Mouse (Mus musculus): ENCODE data around the gene Mki67. TPM values are rescaled to one million over a fixed set of nuclear protein-coding genes. Genes with fewer than 3 reads are reported as not detected.

Gene Mki67
- total and polyA plus RNA-seq, 3 experiments, result 0.16 to 1.9 (median 0.97) TPM

GRCm38 (mm10) chr7:135660314-135660713 lies 55.8 kb downstream of the Mki67 start:
- Histone ChIP-seq H3K4me3 (no peak overlapping the region), H3K4me1 (ENCODE audit: control insufficient read depth, insufficient read depth, low read length) (no peaks in the 10 kb centered on the region), H3K79me2 (replicated peaks; ENCODE audit: control insufficient read depth, insufficient read depth, low read length) (no peaks in the 10 kb centered on the region), H3K9ac (ENCODE audit: low read depth, low read length) (no peak overlapping the region), H3K27ac (no peak overlapping the region), H3K36me3 (ENCODE audit: control insufficient read depth, insufficient read depth, low read length) (no peaks in the 10 kb centered on the region), H3K27me3 (ENCODE audit: control insufficient read depth, insufficient read depth, low read length) (no peaks in the 10 kb centered on the region)
- DNase-seq, result no peak
- intact Hi-C loops (cut with DNase I), result no loop called here
- TF ChIP-seq POLR2A (IDR thresholded peaks at IDR 0.05; ENCODE audit: insufficient read depth, low read depth, low read length) (no peak), EP300 (IDR thresholded peaks at IDR 0.05; ENCODE audit: insufficient read depth, low read depth, low read length) (no peak), CTCF (IDR thresholded peaks at IDR 0.05) (no peak)

GRCm38 (mm10) chr7:135659314-135659935 lies 56.7 kb downstream of the Mki67 start:
- no peak overlapping the region for H3K9ac ChIP-seq (ENCODE audit: low read depth, low read length)
- H3K36me3 ChIP-seq (ENCODE audit: control insufficient read depth, insufficient read depth, low read length), result no peaks in the 10 kb centered on the region
- no peak for TF ChIP-seq POLR2A (IDR thresholded peaks at IDR 0.05; ENCODE audit: insufficient read depth, low read depth, low read length)
- no peak for TF ChIP-seq CTCF (IDR thresholded peaks at IDR 0.05)
- no peak for TF ChIP-seq EP300 (IDR thresholded peaks at IDR 0.05; ENCODE audit: insufficient read depth, low read depth, low read length)
- no peak for DNase-seq
- no peaks in the 10 kb centered on the region for H3K27me3 ChIP-seq (ENCODE audit: control insufficient read depth, insufficient read depth, low read length)
- intact Hi-C loops (cut with DNase I), result no loop called here
- WGBS, result 93% methylated on average over 5 of the region's 5 CpGs
- H3K4me3 ChIP-seq, result no peak overlapping the region
- H3K27ac ChIP-seq, result no peak overlapping the region
- no peaks in the 10 kb centered on the region for H3K79me2 ChIP-seq (replicated peaks; ENCODE audit: control insufficient read depth, insufficient read depth, low read length)
- H3K4me1 ChIP-seq (ENCODE audit: control insufficient read depth, insufficient read depth, low read length), result no peaks in the 10 kb centered on the region

GRCm38 (mm10) chr7:135658150-135658549 lies 58.0 kb downstream of the Mki67 start:
- H3K4me1 ChIP-seq (ENCODE audit: control insufficient read depth, insufficient read depth, low read length), result no peaks in the 10 kb centered on the region
- H3K27ac ChIP-seq, result no peak overlapping the region
- H3K27me3 ChIP-seq (ENCODE audit: control insufficient read depth, insufficient read depth, low read length), result no peaks in the 10 kb centered on the region
- no peak overlapping the region for H3K4me3 ChIP-seq
- H3K79me2 ChIP-seq (replicated peaks; ENCODE audit: control insufficient read depth, insufficient read depth, low read length), result no peaks in the 10 kb centered on the region
- TF ChIP-seq EP300 (IDR thresholded peaks at IDR 0.05; ENCODE audit: insufficient read depth, low read depth, low read length), result no peak
- no peak for TF ChIP-seq CTCF (IDR thresholded peaks at IDR 0.05)
- TF ChIP-seq POLR2A (IDR thresholded peaks at IDR 0.05; ENCODE audit: insufficient read depth, low read depth, low read length), result no peak
- intact Hi-C loops (cut with DNase I), result no loop called here
- H3K9ac ChIP-seq (ENCODE audit: low read depth, low read length), result no peak overlapping the region
- H3K36me3 ChIP-seq (ENCODE audit: control insufficient read depth, insufficient read depth, low read length), result no peaks in the 10 kb centered on the region
- DNase-seq, result no peak
- 83% methylated on average over 7 of the region's 7 CpGs for WGBS

DNA sequence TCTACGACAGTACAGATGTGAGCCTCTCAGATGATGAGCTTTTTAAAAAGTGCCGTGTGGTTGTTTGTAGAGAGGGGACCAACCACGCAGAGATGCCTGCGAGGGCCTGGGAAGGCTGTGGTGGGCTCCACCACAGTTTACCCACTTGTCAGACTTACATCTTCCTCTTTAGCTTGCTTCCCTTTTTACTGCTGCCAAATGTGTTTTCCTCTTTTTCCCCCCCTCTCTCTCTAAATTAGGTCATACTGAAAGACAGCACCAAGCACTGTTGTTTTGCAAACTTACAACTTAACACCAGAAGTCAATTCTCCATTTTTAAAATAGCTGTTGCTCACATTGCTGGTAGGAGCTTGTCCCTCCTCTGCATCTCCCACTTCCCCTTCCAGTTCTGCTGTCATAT lies 61.0 kb downstream of the Mki67 start:
- 83% methylated on average over 4 of the region's 4 CpGs for WGBS
- H3K79me2 ChIP-seq (replicated peaks; ENCODE audit: control insufficient read depth, insufficient read depth, low read length), result no peaks in the 10 kb centered on the region
- no peak overlapping the region for H3K4me3 ChIP-seq
- no peak for TF ChIP-seq POLR2A (IDR thresholded peaks at IDR 0.05; ENCODE audit: insufficient read depth, low read depth, low read length)
- no peak for TF ChIP-seq EP300 (IDR thresholded peaks at IDR 0.05; ENCODE audit: insufficient read depth, low read depth, low read length)
- TF ChIP-seq CTCF (IDR thresholded peaks at IDR 0.05), result no peak
- no peak overlapping the region for H3K27ac ChIP-seq
- peaks cover 2% of the 10 kb centered on the region; the same call in 1 of the 2 replicates for H3K4me1 ChIP-seq (ENCODE audit: control insufficient read depth, insufficient read depth, low read length)
- H3K27me3 ChIP-seq (ENCODE audit: control insufficient read depth, insufficient read depth, low read length), result no peaks in the 10 kb centered on the region
- intact Hi-C loops (cut with DNase I), result no loop called here
- H3K36me3 ChIP-seq (ENCODE audit: control insufficient read depth, insufficient read depth, low read length), result no peaks in the 10 kb centered on the region
- H3K9ac ChIP-seq (ENCODE audit: low read depth, low read length), result no peak overlapping the region
- DNase-seq, result no peak

DNA sequence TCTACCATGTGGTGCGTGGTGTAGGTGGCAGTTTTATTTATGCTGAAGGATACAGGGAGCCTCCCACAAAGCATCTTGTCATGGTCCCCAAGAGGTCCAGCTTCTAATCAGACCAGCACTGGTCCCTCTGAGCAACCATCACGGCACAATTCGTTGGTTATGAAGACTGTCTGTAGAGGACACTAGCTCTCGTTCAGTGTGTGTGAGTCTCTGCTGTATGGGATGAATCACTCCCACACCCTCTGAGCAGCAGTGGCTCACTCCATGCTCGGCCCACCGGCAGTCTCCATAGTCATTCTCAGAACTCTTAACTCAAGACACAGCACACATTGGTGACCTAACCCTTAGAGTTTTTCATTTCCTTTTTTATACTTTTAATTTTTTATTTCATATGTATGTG lies 61.9 kb downstream of the Mki67 start:
- no peak for TF ChIP-seq EP300 (IDR thresholded peaks at IDR 0.05; ENCODE audit: insufficient read depth, low read depth, low read length)
- no peak for TF ChIP-seq POLR2A (IDR thresholded peaks at IDR 0.05; ENCODE audit: insufficient read depth, low read depth, low read length)
- no peak for TF ChIP-seq CTCF (IDR thresholded peaks at IDR 0.05)
- no peaks in the 10 kb centered on the region for H3K79me2 ChIP-seq (replicated peaks; ENCODE audit: control insufficient read depth, insufficient read depth, low read length)
- no peaks in the 10 kb centered on the region for H3K36me3 ChIP-seq (ENCODE audit: control insufficient read depth, insufficient read depth, low read length)
- no peak overlapping the region for H3K9ac ChIP-seq (ENCODE audit: low read depth, low read length)
- no peak overlapping the region for H3K27ac ChIP-seq
- intact Hi-C loops (cut with DNase I), result no loop called here
- no peak overlapping the region for H3K4me3 ChIP-seq
- no peak for DNase-seq
- peaks cover 3% of the 10 kb centered on the region for H3K4me1 ChIP-seq (ENCODE audit: control insufficient read depth, insufficient read depth, low read length)
- no peaks in the 10 kb centered on the region for H3K27me3 ChIP-seq (ENCODE audit: control insufficient read depth, insufficient read depth, low read length)
- 83% methylated on average over 6 of the region's 6 CpGs for WGBS

DNA sequence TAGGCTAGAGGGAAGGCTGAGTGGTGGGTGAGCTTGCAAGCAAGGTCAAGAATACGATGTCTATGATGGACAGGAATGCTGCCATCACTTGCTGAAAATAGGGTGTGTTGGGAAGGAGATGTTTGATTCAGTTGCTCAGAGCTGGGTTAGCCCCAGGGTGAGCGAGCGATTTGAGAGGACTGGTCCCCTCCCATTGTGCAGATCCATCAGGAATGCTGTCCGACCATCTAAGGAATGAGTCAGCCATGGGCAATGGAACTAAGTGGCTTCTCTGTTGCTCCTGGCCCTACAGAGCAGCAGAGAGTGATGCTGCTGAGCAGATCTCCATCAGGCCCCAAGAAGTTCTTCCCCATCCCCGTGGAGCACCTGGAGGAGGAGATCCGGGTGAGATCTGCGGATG lies 62.6 kb downstream of the Mki67 start:
- H3K79me2 ChIP-seq (replicated peaks; ENCODE audit: control insufficient read depth, insufficient read depth, low read length), result no peaks in the 10 kb centered on the region
- H3K9ac ChIP-seq (ENCODE audit: low read depth, low read length), result no peak overlapping the region
- no peaks in the 10 kb centered on the region for H3K27me3 ChIP-seq (ENCODE audit: control insufficient read depth, insufficient read depth, low read length)
- no peak for DNase-seq
- 87% methylated on average over 7 of the region's 7 CpGs for WGBS
- H3K4me3 ChIP-seq, result no peak overlapping the region
- no peak overlapping the region for H3K27ac ChIP-seq
- TF ChIP-seq EP300 (IDR thresholded peaks at IDR 0.05; ENCODE audit: insufficient read depth, low read depth, low read length) (no peak), CTCF (IDR thresholded peaks at IDR 0.05) (no peak), POLR2A (IDR thresholded peaks at IDR 0.05; ENCODE audit: insufficient read depth, low read depth, low read length) (no peak)
- intact Hi-C loops (cut with DNase I), result no loop called here
- no peaks in the 10 kb centered on the region for H3K36me3 ChIP-seq (ENCODE audit: control insufficient read depth, insufficient read depth, low read length)
- H3K4me1 ChIP-seq (ENCODE audit: control insufficient read depth, insufficient read depth, low read length), result peaks cover 10% of the 10 kb centered on the region
